Mouse (Mus musculus) embryonic facial prominence, embryonic 15.5 days (tissue): Measurements from ENCODE around the gene Gm32687. TPM values are rescaled to one million over a fixed set of nuclear protein-coding genes. Genes with fewer than 3 reads are reported as not detected.
"Not testable (repeated sequence)": the region's sequence is repeated elsewhere in the genome, so short reads cannot be mapped to it uniquely, and the experiment has no call there.

Experiments
- ATAC-seq: fragments of 200-750 bp; cut with Nextera tagmentation; 2 replicates; pipeline ENCODE4 v1.8.0; 2017; ENCODE audit warnings: low read depth, moderate TSS enrichment; ENCODE audit not compliant: insufficient number of reproducible peaks, low FRiP score, low TSS enrichment
- H3K27ac ChIP-seq: fragments of 300-500 bp; sonication (generic); replicated peaks from 2 replicates; pipeline ENCODE4 v1.5.1; 2015; ENCODE audit warnings: mild to moderate bottlenecking, inconsistent platforms
- H3K27me3 ChIP-seq: fragments of 300-500 bp; sonication (generic); 2 replicates; pipeline ENCODE4 v1.6.1; 2015; ENCODE audit warnings: inconsistent platforms
- H3K36me3 ChIP-seq: fragments of 300-500 bp; sonication (generic); 2 replicates; pipeline ENCODE4 v1.6.1; 2015; ENCODE audit warnings: mild to moderate bottlenecking, inconsistent platforms
- H3K4me1 ChIP-seq: fragments of 300-500 bp; sonication (generic); 2 replicates; pipeline ENCODE4 v1.6.1; 2015; ENCODE audit warnings: inconsistent platforms
- H3K4me2 ChIP-seq: fragments of 300-500 bp; sonication (generic); replicated peaks from 2 replicates; pipeline ENCODE4 v1.6.1; 2015; ENCODE audit warnings: mild to moderate bottlenecking, inconsistent platforms
- H3K4me3 ChIP-seq: fragments of 300-500 bp; sonication (generic); replicated peaks from 2 replicates; pipeline ENCODE4 v1.5.1; 2015; ENCODE audit warnings: mild to moderate bottlenecking, inconsistent platforms
- H3K9ac ChIP-seq: fragments of 300-500 bp; sonication (generic); 2 replicates; pipeline ENCODE4 v1.6.1; 2015; ENCODE audit warnings: inconsistent platforms
- H3K9me3 ChIP-seq: fragments of 300-500 bp; sonication (generic); replicated peaks from 2 replicates; pipeline ENCODE4 v1.6.1; 2016; ENCODE audit warnings: inconsistent platforms
- WGBS: fragments of 180-500 bp; shearing (Covaris S2); methylation state at CpG from one replicate; pipeline ENCODE4 v1.1.7; 2015; 5-methylcytosine and 5-hydroxymethylcytosine counted together
- polyA plus RNA-seq: library from polyadenylated mRNA; unstranded; fragments of >200 nt; fragmentation: Nextera tagmentation; extraction: Ambion mirVana; gene quantifications from 2 replicates; pipeline ENCODE4 v1.2.1, GENCODE M21; 2015

The Gm32687 gene
- 7.9 and 8.0 TPM in 2 replicates for polyA plus RNA-seq

GRCm38 (mm10) chr10:81863409-81864407, at the start of gene Gm32687:
Gm32687 (plus strand) TSS chr10:81863934.
- H3K9me3 ChIP-seq, H3K4me3 ChIP-seq, H3K27ac ChIP-seq, H3K4me1 ChIP-seq, H3K27me3 ChIP-seq, H3K9ac ChIP-seq, H3K4me2 ChIP-seq, H3K36me3 ChIP-seq: not testable (repeated sequence)
- ATAC-seq, result peak; percentile 99
- WGBS, result 43% methylated on average over 5 of the region's 49 CpGs

- not testable (repeated sequence) for H3K4me2 ChIP-seq, ATAC-seq, H3K27me3 ChIP-seq, H3K27ac ChIP-seq, H3K9me3 ChIP-seq, H3K4me3 ChIP-seq, H3K36me3 ChIP-seq, H3K9ac ChIP-seq, H3K4me1 ChIP-seq
- whole genome bisulfite sequencing, result no CpG with 5 or more reads among the region's 18 CpGs
Measured at GRCm38 (mm10) chr10:81846219-81846618, 17.5 kb upstream of the Gm32687 start.

- ATAC-seq, result peak; percentile 94
- H3K9ac ChIP-seq, result not testable (repeated sequence)
Measured at GRCm38 (mm10) chr10:81929842-81930743, 66.4 kb downstream of the Gm32687 start, which contains the start of gene Zfp781. Zfp781 (minus strand) TSS chr10:81930480.

More at GRCm38 (mm10) chr10:81929842-81930743, 66.4 kb downstream of the Gm32687 start, which contains the start of gene Zfp781:
- H3K27me3 ChIP-seq, H3K4me2 ChIP-seq, H3K27ac ChIP-seq, H3K9me3 ChIP-seq, H3K36me3 ChIP-seq, H3K4me1 ChIP-seq, H3K4me3 ChIP-seq: not testable (repeated sequence)
- no CpG with 5 or more reads among the region's 43 CpGs for WGBS

Other genes starting within 250 kb of the Gm32687 start
- 40.5 and 41.0 TPM in 2 replicates for gene Sirt6, start 236.1 kb upstream of the Gm32687 start, polyA plus RNA-seq
- 14.5 and 15.0 TPM in 2 replicates for gene Ankrd24, start 235.4 kb upstream of the Gm32687 start, polyA plus RNA-seq
- gene Gm10778, start 214.9 kb upstream of the Gm32687 start, polyA plus RNA-seq, result 4.2 and 4.5 TPM in 2 replicates
- gene Zfp433, start 159.1 kb upstream of the Gm32687 start, polyA plus RNA-seq, result 13.1 and 13.7 TPM in 2 replicates
- gene Gm3055, start 92.8 kb upstream of the Gm32687 start, polyA plus RNA-seq, result 7.6 and 9.6 TPM in 2 replicates
- gene Gm4767, start 51.7 kb upstream of the Gm32687 start, polyA plus RNA-seq, result 2.6 and 3.0 TPM in 2 replicates
- 3.4 and 3.6 TPM in 2 replicates for gene Zfp781, start 66.5 kb downstream of the Gm32687 start, polyA plus RNA-seq
- 11.4 and 12.1 TPM in 2 replicates for gene Zfp873, start 184.2 kb downstream of the Gm32687 start, polyA plus RNA-seq
- gene BC024063, start 219.4 kb downstream of the Gm32687 start, polyA plus RNA-seq, result 4.3 TPM in 2 replicates